Mouse (Mus musculus) myocyte (in vitro differentiated cells): Measurements from ENCODE around the gene Sdccag8.

Experiments
- MAX ChIP-seq: IDR thresholded peaks from one replicate; pipeline ENCODE4 v1.6.1; 2011; ENCODE audit warnings: low read depth, mild to moderate bottlenecking, control low read depth
- MYOD1 ChIP-seq, 3 experiments: IDR thresholded peaks; one replicate each; pipeline ENCODE4 v1.6.1; 2011; ENCODE audit warnings: control low read depth in 2 of 3, low read depth in 2 of 3, mild to moderate bottlenecking in 2 of 3, moderate library complexity in 1 of 3; ENCODE audit not compliant: insufficient read length in 2 of 3, control insufficient read depth in 1 of 3
- MYOG ChIP-seq, 3 experiments: IDR thresholded peaks; one replicate each; pipeline ENCODE4 v1.6.1; 2011; ENCODE audit warnings: control low read depth in 2 of 3, low read depth in 2 of 3, mild to moderate bottlenecking in 2 of 3; ENCODE audit not compliant: insufficient read length in 2 of 3, control insufficient read depth in 1 of 3, insufficient read depth in 1 of 3
- POLR2A ChIP-seq: IDR thresholded peaks from one replicate; pipeline ENCODE4 v1.6.1; 2011; ENCODE audit warnings: low read depth, mild to moderate bottlenecking, control low read depth, moderate library complexity; ENCODE audit not compliant: insufficient read length
- POLR2AphosphoS2 ChIP-seq: IDR thresholded peaks from one replicate; pipeline ENCODE4 v1.6.1; 2011; ENCODE audit warnings: low read depth, control low read depth; ENCODE audit not compliant: insufficient read length
- REST ChIP-seq: IDR thresholded peaks from one replicate; pipeline ENCODE4 v1.6.1; 2011; ENCODE audit warnings: mild to moderate bottlenecking, control low read depth, moderate library complexity; ENCODE audit not compliant: insufficient read depth, insufficient read length
- SRF ChIP-seq: IDR thresholded peaks from one replicate; pipeline ENCODE4 v1.6.1; 2011; ENCODE audit warnings: low read depth; ENCODE audit not compliant: control insufficient read depth, insufficient read length
- TCF12 ChIP-seq: IDR thresholded peaks from one replicate; pipeline ENCODE4 v1.6.1; 2011; ENCODE audit warnings: mild to moderate bottlenecking, control low read depth; ENCODE audit not compliant: poor library complexity, insufficient read depth, severe bottlenecking
- USF1 ChIP-seq: IDR thresholded peaks from one replicate; pipeline ENCODE4 v1.6.1; 2011; ENCODE audit warnings: low read depth, mild to moderate bottlenecking, control low read depth, moderate library complexity

GRCm38 (mm10) chr1:176934043-176934762 lies 119.7 kb downstream of the Sdccag8 start:
- TF ChIP-seq POLR2A (no peak), TCF12 (no peak), POLR2AphosphoS2 (no peak), USF1 (no peak), REST (no peak), MAX (no peak), MYOG (IDR thresholded peaks at IDR 0.05; ENCODE audit: control insufficient read depth in 1 of 3, insufficient read depth in 1 of 3, insufficient read length in 2 of 3, low read depth in 2 of 3) (no peak), MYOD1 (IDR thresholded peaks at IDR 0.05; ENCODE audit: control insufficient read depth in 1 of 3, insufficient read length in 2 of 3, low read depth in 2 of 3) (no peak), SRF (no peak)
